Mouse (Mus musculus): ENCODE data around the gene Ghdc. TPM values are rescaled to one million over a fixed set of nuclear protein-coding genes. Genes with fewer than 3 reads are reported as not detected.

Gene Ghdc
- polyA plus RNA-seq (2012; rRNA removed): 1.9 and 2.3 TPM in 2 replicates

GRCm38 (mm10) chr11:100770646-100771408 lies at the start of gene Ghdc:
Ghdc (minus strand) TSS chr11:100770957.

GRCm38 (mm10) chr11:100762831-100763230 lies 7.9 kb downstream of the Ghdc start, which contains the start of gene Hcrt:
Hcrt (minus strand) TSS chr11:100762931.

GRCm38 (mm10) chr11:100759611-100760233 lies 11.0 kb downstream of the Ghdc start, which contains the start of gene Kcnh4:
Kcnh4 (minus strand) TSS chr11:100759942.

GRCm38 (mm10) chr11:100738066-100738604 lies 32.6 kb downstream of the Ghdc start, which contains the start of gene Rab5c:
Rab5c (minus strand) TSS chr11:100738215.

Other genes with a start within 250 kb of the Ghdc start
- gene Acly, start 243.0 kb downstream of the Ghdc start, polyA plus RNA-seq (2012; rRNA removed): 41.9 and 48.7 TPM in 2 replicates
- gene Ttc25, start 225.3 kb downstream of the Ghdc start, polyA plus RNA-seq (2012; rRNA removed): 0.01 and 0.03 TPM in 2 replicates
- 5.7 and 6.5 TPM in 2 replicates for gene Cnp, start 196.1 kb downstream of the Ghdc start, polyA plus RNA-seq (2012; rRNA removed)
- gene Nkiras2, start 151.7 kb downstream of the Ghdc start, polyA plus RNA-seq (2012; rRNA removed): 13.4 and 15.3 TPM in 2 replicates
- gene Dnajc7, start 150.8 kb downstream of the Ghdc start, polyA plus RNA-seq (2012; rRNA removed): 69.6 and 74.3 TPM in 2 replicates
- gene Zfp385c, start 78.5 kb downstream of the Ghdc start, polyA plus RNA-seq (2012; rRNA removed): 0.01 TPM in 1 of 2 replicates, not detected in the other
- 1.7 and 2.4 TPM in 2 replicates for gene Dhx58, start 66.7 kb downstream of the Ghdc start, polyA plus RNA-seq (2012; rRNA removed)
- 12.3 and 13.4 TPM in 2 replicates for gene Kat2a, start 58.5 kb downstream of the Ghdc start, polyA plus RNA-seq (2012; rRNA removed)
- gene Hspb9, start 57.1 kb downstream of the Ghdc start, polyA plus RNA-seq (2012; rRNA removed): not detected in 2 replicates
- gene Rab5c, start 32.7 kb downstream of the Ghdc start, polyA plus RNA-seq (2012; rRNA removed): 91.8 and 106 TPM in 2 replicates
- not detected in 2 replicates for gene Kcnh4, start 11.0 kb downstream of the Ghdc start, polyA plus RNA-seq (2012; rRNA removed)
- not detected in 2 replicates for gene Hcrt, start 8.0 kb downstream of the Ghdc start, polyA plus RNA-seq (2012; rRNA removed)
- 11.0 and 13.0 TPM in 2 replicates for gene Stat5b, start 79.8 kb upstream of the Ghdc start, polyA plus RNA-seq (2012; rRNA removed)
- gene Stat5a, start 88.4 kb upstream of the Ghdc start, polyA plus RNA-seq (2012; rRNA removed): 6.8 and 8.9 TPM in 2 replicates
- gene Stat3, start 168.6 kb upstream of the Ghdc start, polyA plus RNA-seq (2012; rRNA removed): 17.2 and 19.3 TPM in 2 replicates
- 7.0 and 7.8 TPM in 2 replicates for gene Cavin1, start 199.9 kb upstream of the Ghdc start, polyA plus RNA-seq (2012; rRNA removed)
- gene Atp6v0a1, start 238.5 kb upstream of the Ghdc start, polyA plus RNA-seq (2012; rRNA removed): 28.4 and 31.1 TPM in 2 replicates

Data from liver, embryonic 14 days (tissue).